Mouse (Mus musculus) intestine, postnatal 0 days (tissue): ENCODE data around the gene Rbl1. TPM values are rescaled to one million over a fixed set of nuclear protein-coding genes. Genes with fewer than 3 reads are reported as not detected.
"Not testable (repeated sequence)": the region's sequence is repeated elsewhere in the genome, so short reads cannot be mapped to it uniquely, and the experiment has no call there.

Experiments used
- ATAC-seq: fragments of 200-750 bp; cut with Nextera tagmentation; 2 replicates; pipeline ENCODE4 v1.8.0; 2017; ENCODE audit warnings: mild to moderate bottlenecking, moderate TSS enrichment, moderate library complexity
- H3K27ac ChIP-seq: fragments of 300-500 bp; sonication (generic); 2 replicates; pipeline ENCODE4 v1.5.1; 2014; ENCODE audit warnings: mild to moderate bottlenecking, low read depth, low read length, moderate library complexity
- H3K27me3 ChIP-seq: fragments of 300-500 bp; sonication (generic); replicated peaks from 2 replicates; pipeline ENCODE4 v1.6.1; 2014; ENCODE audit warnings: low read length, mixed read lengths; ENCODE audit not compliant: control insufficient read depth, insufficient read depth
- H3K36me3 ChIP-seq: fragments of 300-500 bp; sonication (generic); 2 replicates; pipeline ENCODE4 v1.6.1; 2014; ENCODE audit warnings: mild to moderate bottlenecking, moderate library complexity; ENCODE audit not compliant: control insufficient read depth, insufficient read depth
- H3K4me1 ChIP-seq: fragments of 300-500 bp; sonication (generic); replicated peaks from 2 replicates; pipeline ENCODE4 v1.6.1; 2014; ENCODE audit warnings: antibody characterized with exemption, low read length, mixed read lengths; ENCODE audit not compliant: control insufficient read depth, insufficient read depth
- H3K4me2 ChIP-seq: fragments of 300-500 bp; sonication (generic); replicated peaks from 2 replicates; pipeline ENCODE4 v1.6.1; 2014; ENCODE audit warnings: low read depth, mild to moderate bottlenecking, moderate library complexity
- H3K4me3 ChIP-seq: fragments of 300-500 bp; sonication (generic); 2 replicates; pipeline ENCODE4 v1.5.1; 2014; ENCODE audit warnings: low read depth, low read length
- H3K9ac ChIP-seq: fragments of 300-500 bp; sonication (generic); 2 replicates; pipeline ENCODE4 v1.6.1; 2014; ENCODE audit warnings: mild to moderate bottlenecking, low read depth, low read length
- H3K9me3 ChIP-seq: fragments of 300-500 bp; sonication (generic); 2 replicates; pipeline ENCODE4 v1.6.1; 2016; ENCODE audit warnings: mixed run types; ENCODE audit not compliant: control insufficient read depth
- CTCF ChIP-seq: sonication (generic); IDR thresholded peaks from 2 replicates; pipeline ENCODE4 v1.5.1; 2016; ENCODE audit warnings: low read depth, mild to moderate bottlenecking, control low read depth, antibody characterized with exemption, moderate library complexity
- WGBS: fragments of 180-500 bp; shearing (Covaris S2); extraction: QIAGEN DNeasy Blood & Tissue Kit; methylation state at CpG from one replicate; pipeline ENCODE4 v1.1.7; 2014; 5-methylcytosine and 5-hydroxymethylcytosine counted together
- polyA plus RNA-seq: library from polyadenylated mRNA; unstranded; fragments of >200 nt; fragmentation: Nextera tagmentation; extraction: Ambion mirVana; gene quantifications from 2 replicates; pipeline ENCODE4 v1.2.1, GENCODE M21; 2015

Rbl1 gene
- polyA plus RNA-seq, 1 experiment from 2014 or later, result 9.3 TPM

DNA sequence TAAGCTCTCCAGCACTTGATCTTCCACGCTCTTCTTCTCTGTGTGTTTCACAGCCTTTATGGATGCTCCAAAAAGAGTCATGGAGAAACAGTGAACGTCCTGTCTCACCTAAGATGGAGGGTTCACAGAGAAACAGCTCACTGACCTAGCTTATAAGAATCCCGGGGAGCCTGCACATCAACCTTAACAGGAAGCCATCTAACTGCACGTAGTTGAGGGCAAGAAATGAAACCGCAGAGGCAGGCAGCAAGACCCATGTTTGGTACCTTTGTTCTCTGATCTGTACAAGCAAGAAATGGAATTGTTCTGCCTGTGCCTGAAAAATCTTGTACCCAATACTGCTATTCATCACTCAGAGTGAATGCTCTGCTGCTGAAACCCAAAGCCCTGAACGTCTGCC lies 15.8 kb upstream of the Rbl1 start:
- no peaks in the 10 kb centered on the region for H3K4me1 ChIP-seq
- TF ChIP-seq CTCF, result no peak
- H3K4me3 ChIP-seq, result no peak overlapping the region
- ATAC-seq, result no peak
- no peak overlapping the region for H3K27ac ChIP-seq
- no peak overlapping the region for H3K9ac ChIP-seq
- H3K27me3 ChIP-seq, result no peaks in the 10 kb centered on the region
- no peak overlapping the region for H3K4me2 ChIP-seq
- no peaks in the 10 kb centered on the region for H3K36me3 ChIP-seq
- H3K9me3 ChIP-seq, result no peaks in the 10 kb centered on the region
- 80% methylated on average over 6 of the region's 6 CpGs for WGBS

DNA sequence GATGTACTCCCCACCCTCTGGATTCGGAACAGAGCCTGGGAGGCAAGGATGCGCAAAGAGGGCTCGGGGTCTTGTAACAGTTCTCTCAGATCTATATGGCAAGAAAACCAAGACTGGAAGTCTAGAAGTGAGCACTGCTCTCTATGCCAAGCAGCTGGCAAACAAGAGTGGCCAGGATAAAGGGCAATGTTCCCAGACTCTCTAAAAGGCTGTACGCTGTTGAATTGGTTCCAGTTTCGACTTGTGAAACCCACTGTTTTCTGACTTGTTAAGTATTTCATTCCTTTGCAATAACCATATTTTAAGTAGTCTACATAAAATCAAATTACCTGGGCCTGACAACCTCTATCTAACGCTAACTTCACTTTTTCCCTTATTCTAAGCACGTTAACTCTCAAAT lies 7.4 kb upstream of the Rbl1 start:
- 96% methylated on average over 7 of the region's 7 CpGs for WGBS
- Histone ChIP-seq H3K4me1 (no peaks in the 10 kb centered on the region), H3K36me3 (no peaks in the 10 kb centered on the region), H3K27me3 (no peaks in the 10 kb centered on the region), H3K4me2 (no peak overlapping the region), H3K4me3 (no peak overlapping the region), H3K9ac (no peak overlapping the region), H3K27ac (no peak overlapping the region), H3K9me3 (no peaks in the 10 kb centered on the region)
- ATAC-seq, result no peak
- TF ChIP-seq CTCF, result no peak

DNA sequence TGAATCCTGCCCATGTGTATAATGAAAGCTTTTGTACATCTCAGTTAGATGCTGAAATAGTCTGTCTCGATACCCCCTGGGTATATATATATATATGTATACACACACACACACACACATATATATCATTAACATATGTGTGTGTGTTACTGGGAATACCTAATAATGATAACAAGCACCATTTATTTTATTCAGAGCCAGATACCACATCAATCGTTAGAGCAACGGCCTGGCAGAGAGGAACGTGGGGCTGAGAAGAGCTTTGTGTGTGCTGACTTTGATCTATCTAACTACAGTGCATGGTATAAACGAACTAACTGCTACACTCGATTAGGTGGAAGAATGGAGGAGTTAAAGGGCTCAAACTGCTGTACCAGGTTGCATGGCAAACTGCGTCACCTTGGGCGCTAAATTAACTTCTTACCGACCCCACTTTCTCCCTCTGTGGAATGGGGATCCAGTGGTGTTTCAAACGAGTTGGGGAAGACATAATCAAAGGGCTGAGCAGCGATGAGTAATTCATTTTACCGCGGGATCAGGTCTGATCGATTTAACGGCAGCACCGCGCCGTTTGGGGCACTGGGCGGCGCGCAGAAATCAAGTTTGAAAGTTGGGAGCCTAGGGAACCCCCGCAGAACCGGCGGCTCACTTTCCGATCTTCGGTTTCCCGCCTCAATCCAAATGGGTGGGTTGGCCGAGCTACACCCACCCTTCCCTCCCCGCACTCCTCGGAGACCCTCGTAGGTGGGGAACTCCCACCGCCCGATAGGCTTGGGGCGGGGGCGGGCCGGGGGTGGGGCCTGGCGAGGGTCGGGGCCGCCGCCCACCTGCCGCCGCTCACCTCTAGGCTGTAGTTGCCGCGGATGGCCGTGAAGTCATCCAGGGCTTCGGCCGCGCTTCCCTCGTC lies 622 bp downstream of the Rbl1 start:
- Histone ChIP-seq H3K27me3 (no peaks in the 10 kb centered on the region), H3K4me3 (peak overlapping the region; percentile 74), H3K27ac (peak overlapping the region; percentile 85), H3K36me3 (peaks cover 5% of the 10 kb centered on the region; the same call in 1 of the 2 replicates), H3K9ac (peak overlapping the region; percentile 80), H3K9me3 (no peaks in the 10 kb centered on the region), H3K4me1 (no peaks in the 10 kb centered on the region), H3K4me2 (peak overlapping the region; percentile 91)
- peak; percentile 60 for TF ChIP-seq CTCF
- WGBS, result 1% methylated on average over 49 of the region's 49 CpGs
- peak; percentile 71 for ATAC-seq

- H3K9me3 ChIP-seq, result no peaks in the 10 kb centered on the region
- H3K4me2 ChIP-seq, result peak overlapping the region; percentile 91; the same call in 1 of the 2 replicates
- no peaks in the 10 kb centered on the region for H3K4me1 ChIP-seq
- no peak for TF ChIP-seq CTCF
- H3K27ac ChIP-seq, result no peak overlapping the region
- H3K9ac ChIP-seq, result no peak overlapping the region
- ATAC-seq, result no peak
- H3K36me3 ChIP-seq, result peaks cover 5% of the 10 kb centered on the region; the same call in 1 of the 2 replicates
- H3K4me3 ChIP-seq, result no peak overlapping the region
- H3K27me3 ChIP-seq, result no peaks in the 10 kb centered on the region
Measured at GRCm38 (mm10) chr2:157203026-157203425, 1.3 kb downstream of the Rbl1 start.

DNA sequence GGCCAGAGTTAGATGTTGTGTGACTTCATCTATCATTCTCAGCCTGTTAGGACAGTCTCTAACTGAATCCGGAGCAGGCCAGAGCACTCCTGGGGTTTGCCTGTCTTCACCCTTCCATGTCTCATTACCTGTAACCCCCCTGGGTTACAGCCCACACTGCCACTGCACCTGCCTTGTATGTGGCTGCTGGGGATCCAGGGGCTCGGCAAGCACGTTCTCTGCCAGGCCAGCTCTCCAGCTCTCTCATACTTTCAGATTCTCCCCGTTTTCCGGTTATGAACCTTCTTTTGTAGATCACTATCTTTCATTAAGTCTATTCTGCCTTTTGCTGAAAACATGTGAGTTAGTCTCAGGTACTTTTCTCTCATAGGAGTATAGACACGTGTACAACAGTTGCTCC lies 2.0 kb downstream of the Rbl1 start:
- Histone ChIP-seq H3K9me3 (no peaks in the 10 kb centered on the region), H3K4me2 (no peak overlapping the region)

DNA sequence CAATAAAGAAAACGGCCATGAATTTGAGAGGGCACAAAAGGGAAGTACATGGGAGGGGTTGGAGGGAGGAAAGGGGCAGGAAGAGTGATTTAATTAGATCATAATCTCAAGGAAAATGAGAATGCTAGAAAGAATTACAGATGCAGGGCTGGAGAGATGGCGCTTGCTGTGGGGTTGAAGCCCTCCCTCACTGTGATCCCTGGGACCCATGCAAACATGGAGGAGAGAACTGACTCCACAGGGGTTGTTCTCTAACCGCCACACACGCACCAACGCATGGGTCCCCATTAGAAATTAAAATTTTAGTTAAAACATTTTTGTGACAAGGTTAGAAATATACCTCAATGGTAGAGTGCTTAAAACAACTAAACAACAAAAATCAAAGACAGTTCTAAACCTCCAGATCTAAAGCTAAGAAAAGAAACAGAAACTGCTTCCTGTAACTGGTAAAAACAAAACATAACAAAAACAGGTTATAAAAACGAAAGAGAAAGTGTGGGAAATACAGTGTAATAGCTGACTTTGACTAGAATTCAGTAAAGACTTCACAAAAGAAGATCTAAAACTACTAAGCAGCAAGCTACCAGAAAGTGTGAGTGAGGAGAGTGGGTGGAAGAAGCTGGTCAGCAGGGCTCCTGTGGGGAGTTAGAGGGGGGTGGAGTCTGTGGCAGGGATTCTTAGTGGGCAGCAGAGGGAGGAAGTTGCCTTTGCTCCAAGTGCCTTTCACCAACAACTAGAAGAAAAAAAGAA lies 3.1 kb downstream of the Rbl1 start:
- Histone ChIP-seq H3K9ac (no peak overlapping the region), H3K4me2 (no peak overlapping the region), H3K27me3 (no peaks in the 10 kb centered on the region), H3K4me3 (no peak overlapping the region), H3K27ac (no peak overlapping the region; the same call in 1 of the 2 replicates), H3K36me3 (peaks cover 14% of the 10 kb centered on the region; the same call in 1 of the 2 replicates), H3K4me1 (no peaks in the 10 kb centered on the region), H3K9me3 (no peaks in the 10 kb centered on the region)
- ATAC-seq, result no peak
- TF ChIP-seq CTCF, result no peak
- 81% methylated on average over 6 of the region's 6 CpGs for WGBS

More for the DNA sequence above, 2.0 kb downstream of the Rbl1 start:
- no peaks in the 10 kb centered on the region for H3K27me3 ChIP-seq
- 77% methylated on average over 6 of the region's 6 CpGs for WGBS
- H3K4me3 ChIP-seq, result no peak overlapping the region
- H3K36me3 ChIP-seq, result peaks cover 10% of the 10 kb centered on the region; the same call in 1 of the 2 replicates
- no peaks in the 10 kb centered on the region for H3K4me1 ChIP-seq
- H3K27ac ChIP-seq, result no peak overlapping the region
- H3K9ac ChIP-seq, result no peak overlapping the region
- no peak for TF ChIP-seq CTCF
- no peak for ATAC-seq

- ATAC-seq, H3K4me2 ChIP-seq, H3K9me3 ChIP-seq, H3K4me1 ChIP-seq, H3K9ac ChIP-seq, H3K27ac ChIP-seq, H3K4me3 ChIP-seq, H3K27me3 ChIP-seq: not testable (repeated sequence)
- WGBS, result 95% methylated on average over 11 of the region's 11 CpGs
- peaks cover 37% of the 10 kb centered on the region for H3K36me3 ChIP-seq
Measured at GRCm38 (mm10) chr2:157198405-157198804, 5.9 kb downstream of the Rbl1 start.
